Mouse (Mus musculus) frontal cortex, postnatal 36 days (tissue): Measurements from ENCODE around the gene Shank1.
"Not testable (repeated sequence)": the region's sequence is repeated elsewhere in the genome, so short reads cannot be mapped to it uniquely, and the experiment has no call there.

Source experiments
- DNase-seq, 2 experiments: peaks; one replicate each; pipeline ENCODE4 v3.0.0; 2022; ENCODE audit warnings: low spot score in 2 of 2

Shank1 gene

DNA sequence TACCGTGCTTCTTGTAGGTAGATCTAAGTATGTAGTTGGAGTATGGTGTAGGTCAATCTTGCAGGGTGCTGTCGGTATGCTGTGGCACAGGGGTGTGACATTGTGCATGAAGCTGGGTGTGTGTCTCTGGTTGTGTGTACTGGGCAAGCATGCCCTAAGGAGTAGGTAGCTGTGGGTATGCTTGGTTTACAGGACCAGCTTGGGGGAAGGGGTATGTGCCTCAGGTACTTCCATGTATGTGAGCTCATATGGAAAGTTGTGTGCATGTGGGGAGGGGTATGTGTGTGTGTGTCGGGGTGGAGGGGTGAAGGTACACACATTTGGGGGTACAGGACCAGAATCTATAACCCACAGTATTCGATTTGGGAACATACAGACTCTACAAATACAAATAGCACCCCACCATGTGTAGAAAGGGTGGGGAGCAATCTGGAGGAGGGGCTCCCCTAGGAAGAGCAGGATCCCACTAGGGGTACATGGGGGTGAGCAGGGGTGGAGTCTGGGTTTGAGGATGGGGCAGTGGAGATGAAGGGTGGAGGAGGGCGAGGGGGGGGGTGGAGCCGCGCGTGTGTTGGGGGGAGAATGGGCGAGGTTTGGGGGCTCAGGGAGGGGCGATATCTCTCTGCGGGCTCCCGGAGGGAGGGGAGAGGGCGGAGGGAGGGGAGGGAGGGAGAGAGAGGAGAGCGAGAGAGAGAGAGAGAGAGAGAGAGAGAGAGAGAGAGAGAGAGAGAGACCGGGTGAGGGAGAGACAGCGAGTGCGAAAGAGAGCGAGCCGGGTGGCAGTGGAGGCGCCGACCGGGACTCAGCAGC lies at the start of gene Shank1:
TSS of gene Shank1 (plus strand) at position 779 of the 810 bp plus-strand sequence.
- no peak for DNase-seq

DNA sequence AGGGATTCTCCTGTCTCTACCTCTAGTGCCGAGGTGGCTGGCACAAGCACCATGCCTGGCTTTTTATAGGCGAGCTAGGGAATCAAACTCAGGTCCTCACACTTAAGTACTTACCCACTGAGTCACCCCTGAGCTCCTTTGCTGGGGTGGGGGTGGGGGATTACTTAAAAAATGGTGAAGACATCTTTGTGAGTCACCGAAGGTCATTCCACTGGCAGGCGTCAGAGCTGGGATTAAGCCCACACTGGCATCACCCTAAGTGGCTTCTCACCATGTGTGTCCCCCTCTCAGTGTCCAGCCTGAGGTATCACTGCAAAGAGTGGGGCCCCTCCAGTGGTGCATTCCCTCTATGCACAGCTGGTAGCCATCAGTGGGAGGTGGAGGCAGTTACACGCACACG lies 49.6 kb upstream of the Shank1 start:
- no peak for DNase-seq

- no peak for DNase-seq
Measured at GRCm38 (mm10) chr7:44261147-44261546, 48.9 kb upstream of the Shank1 start, which contains the start of gene Gm15517. Gene Gm15517, plus strand, starts transcription at chr7:44261447.

- peak; percentile 99 for DNase-seq
Measured at GRCm38 (mm10) chr7:44262791-44263643, 47.0 kb upstream of the Shank1 start.

DNA sequence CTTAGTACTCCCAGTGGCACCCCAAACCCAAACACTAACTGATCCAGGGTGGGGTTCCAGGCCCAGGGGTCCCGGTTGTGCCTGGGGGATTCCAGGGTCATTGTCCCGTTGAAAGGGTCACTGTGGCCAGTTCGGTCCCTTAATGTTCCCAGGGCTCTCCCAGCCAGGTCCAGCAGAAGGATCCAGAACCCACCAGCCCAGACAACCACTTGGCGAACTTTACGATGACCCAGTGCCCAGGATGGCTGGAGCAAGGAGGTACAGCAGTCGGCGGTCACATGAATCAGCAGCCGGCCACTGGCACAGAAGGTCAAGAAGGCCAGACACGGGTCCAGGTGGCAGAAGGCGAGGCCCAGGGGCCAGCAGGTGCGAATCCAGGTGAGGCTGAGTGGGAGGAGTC lies 41.9 kb upstream of the Shank1 start:
- no peak for DNase-seq

GRCm38 (mm10) chr7:44269397-44269796 lies 40.7 kb upstream of the Shank1 start:
- no peak for DNase-seq

- no peak for DNase-seq
Measured at GRCm38 (mm10) chr7:44271309-44271708, 38.7 kb upstream of the Shank1 start.

DNA sequence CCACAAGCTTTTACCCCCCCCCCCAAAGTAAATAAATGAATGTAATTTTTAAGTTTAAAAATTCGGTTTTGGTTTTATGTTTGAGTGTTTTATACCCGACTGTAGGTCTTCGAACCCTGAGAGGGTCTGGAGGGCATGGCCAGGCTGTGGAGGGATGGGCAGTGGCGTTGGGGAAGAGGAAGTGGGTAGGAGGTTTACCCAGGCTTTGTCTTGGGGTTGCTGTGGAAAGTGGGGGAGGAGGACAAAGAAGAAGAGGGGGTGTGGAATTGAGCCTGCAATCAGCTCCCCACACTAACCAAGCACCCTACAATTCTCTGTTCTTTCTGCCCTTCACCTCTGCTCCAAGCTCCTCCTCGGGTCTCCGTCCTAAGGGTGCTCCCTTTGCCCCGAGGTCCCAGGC lies 37.5 kb upstream of the Shank1 start:
- no peak for DNase-seq

GRCm38 (mm10) chr7:44273446-44273845 lies 36.6 kb upstream of the Shank1 start:
- no peak for DNase-seq

DNA sequence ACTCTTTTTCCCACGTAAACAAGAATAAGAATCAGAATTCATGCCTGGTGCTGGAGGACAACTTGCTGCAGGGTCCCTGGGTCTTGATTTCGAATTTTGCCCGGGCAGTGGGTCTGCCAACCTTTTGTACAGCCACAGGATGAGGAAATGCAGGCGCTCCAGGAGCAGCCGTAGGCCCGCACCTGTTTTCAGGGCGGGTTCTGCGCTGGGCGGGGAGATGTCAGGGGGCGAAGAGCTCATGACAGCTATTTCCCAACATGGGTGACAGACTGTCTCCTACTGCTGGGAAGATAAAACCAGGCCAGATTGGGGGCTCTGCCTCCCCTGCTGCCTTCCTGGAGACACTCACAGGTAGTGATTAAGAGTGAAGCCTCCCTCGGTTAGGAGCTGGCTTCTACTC lies 36.0 kb upstream of the Shank1 start:
- no peak for DNase-seq

GRCm38 (mm10) chr7:44275546-44275945 lies 34.5 kb upstream of the Shank1 start:
- no peak for DNase-seq

- no peak for DNase-seq
Measured at GRCm38 (mm10) chr7:44276461-44277249, 33.4 kb upstream of the Shank1 start.

DNA sequence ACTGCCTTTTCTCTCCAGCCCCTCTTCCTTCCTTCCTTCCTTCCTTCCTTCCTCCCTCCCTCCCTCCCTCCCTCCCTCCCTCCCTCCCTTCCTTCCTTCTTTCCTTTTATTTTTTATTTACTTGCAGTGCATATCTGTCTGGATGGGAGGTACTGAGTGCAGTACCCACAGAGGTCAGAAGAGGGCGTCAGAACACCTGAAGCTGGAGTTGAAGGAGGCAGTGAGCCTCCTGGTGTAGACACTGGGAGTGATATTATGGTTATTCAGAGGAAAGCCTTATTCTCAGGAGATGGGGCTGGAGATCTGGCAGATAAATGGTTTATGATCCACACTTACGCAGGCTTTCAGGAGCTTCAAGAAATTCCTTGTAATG lies 32.8 kb upstream of the Shank1 start:
- DNase-seq: peak; percentile 54 to 71

GRCm38 (mm10) chr7:44280959-44281358 lies 29.1 kb upstream of the Shank1 start:
- no peak for DNase-seq

DNA sequence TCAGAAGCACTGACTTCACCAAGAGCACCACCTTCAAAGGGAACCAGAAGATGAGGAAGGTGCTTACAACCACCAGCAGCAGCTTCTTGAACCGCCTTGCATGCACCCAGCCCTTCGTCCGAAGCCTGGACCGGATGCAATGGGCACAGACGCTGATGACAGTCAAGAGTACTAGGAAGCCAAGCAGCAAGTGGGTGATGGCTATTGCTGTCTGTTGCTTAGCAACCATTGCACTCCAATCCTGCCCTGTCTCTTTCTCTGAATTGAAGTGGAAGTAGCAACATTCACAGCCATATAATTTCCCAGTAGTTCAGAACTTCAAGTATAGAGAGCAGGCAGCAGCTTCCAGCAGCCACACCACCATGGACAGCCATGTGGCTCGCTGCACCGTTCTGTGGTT lies 28.5 kb upstream of the Shank1 start:
- no peak for DNase-seq

GRCm38 (mm10) chr7:44287760-44288159 lies 22.3 kb upstream of the Shank1 start:
- DNase-seq: no peak

- DNase-seq: no peak
Measured at GRCm38 (mm10) chr7:44290986-44291385, 19.1 kb upstream of the Shank1 start.

- DNase-seq: no peak
Measured at GRCm38 (mm10) chr7:44291418-44291817, 18.6 kb upstream of the Shank1 start.

DNA sequence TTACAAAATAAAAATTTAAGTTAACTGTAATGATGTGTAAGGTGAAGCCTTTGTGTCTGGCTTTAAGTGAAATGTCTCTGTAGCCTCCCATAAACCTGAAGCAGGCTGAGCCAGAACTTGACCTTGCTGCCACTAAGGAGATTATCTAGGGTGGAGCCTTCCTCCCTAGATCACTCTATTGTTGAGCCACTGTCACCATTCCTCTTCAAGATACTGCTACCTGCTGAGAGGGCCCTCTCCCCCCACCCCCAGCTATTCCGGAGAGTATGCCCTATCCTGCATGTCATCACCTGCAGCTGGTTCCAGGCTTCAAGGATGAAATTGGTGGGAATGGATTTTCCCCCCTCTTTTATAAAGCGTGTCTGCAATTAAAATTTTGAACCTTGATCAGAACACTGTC lies 12.6 kb upstream of the Shank1 start:
- DNase-seq: not testable (repeated sequence)

DNA sequence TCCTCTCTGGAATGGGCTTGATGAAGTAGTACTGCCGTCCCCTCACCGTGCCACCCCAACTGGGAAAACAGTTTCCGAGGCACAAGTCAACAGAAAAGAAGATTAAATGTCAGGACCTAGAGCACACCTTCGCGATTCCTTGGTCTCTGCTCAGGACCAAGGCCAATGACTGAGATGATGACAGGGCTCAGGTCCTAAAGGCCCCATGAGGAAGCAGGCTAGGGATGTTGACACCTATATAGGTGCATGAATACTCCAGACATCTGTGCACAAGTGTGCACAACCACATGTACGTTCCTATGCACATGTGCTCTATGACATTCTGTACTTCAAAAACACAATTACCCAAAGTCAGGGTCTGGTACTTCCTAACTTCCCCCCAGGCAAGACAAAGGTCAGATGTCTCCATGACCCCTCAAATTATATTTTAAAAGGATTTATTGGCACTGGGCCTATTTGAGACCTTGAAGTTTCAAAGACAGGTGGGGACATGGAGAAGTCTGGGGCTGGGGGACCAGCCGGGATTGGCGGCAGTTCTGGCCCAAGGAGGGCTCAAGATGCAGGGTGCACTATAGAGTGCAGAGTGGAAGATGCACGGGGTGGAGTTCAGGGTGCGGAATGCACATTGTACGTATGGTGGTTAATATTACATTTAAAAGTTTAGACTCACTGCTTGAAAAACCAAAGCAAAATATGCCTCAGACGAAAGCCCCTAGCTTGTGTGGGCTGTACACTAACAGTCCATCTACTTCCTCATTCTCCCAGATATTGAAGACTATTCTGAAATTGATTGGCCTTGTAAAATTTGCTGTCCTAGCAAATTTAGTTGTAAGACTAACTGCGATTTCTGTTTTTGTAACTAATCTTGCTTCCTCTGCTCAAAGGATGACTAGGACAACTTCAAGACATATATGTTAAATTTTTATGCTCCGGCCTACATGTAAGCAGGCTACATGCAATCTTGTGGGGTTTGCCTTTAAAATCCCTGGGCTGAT lies 6.4 kb upstream of the Shank1 start:
- DNase-seq: no peak

- no peak for DNase-seq
Measured at GRCm38 (mm10) chr7:44304463-44304774, 5.6 kb upstream of the Shank1 start.
